Mouse (Mus musculus): ENCODE data around the gene Map1a.

- TF ChIP-seq CTCF (IDR thresholded peaks at IDR 0.05), result no peak
- no peak for TF ChIP-seq EP300 (IDR thresholded peaks at IDR 0.05; ENCODE audit: insufficient read depth, low read depth, low read length)
These were observed 10.6 kb downstream of the Map1a start for GRCm38 (mm10) chr2:121300036-121300435.
